In genomic region chrX:73053860-73054563, GRCm38 (mm10) we compare ENCODE assay signal across 8 mouse cellular contexts. TPM values are rescaled to one million over a fixed set of nuclear protein-coding genes. Genes with fewer than 3 reads are reported as not detected.
DNase-seq lines count a peak whose midpoint lies in the region; ATAC-seq and TF ChIP-seq lines count a peak whose summit lies in the region.

No protein-coding gene starts in this region.

- 15% methylated on average over 14 of the region's 14 CpGs for WGBS in hindbrain, embryonic 10.5 days
- WGBS in lung, embryonic 15.5 days, result 15% methylated on average over 14 of the region's 14 CpGs
- 10% methylated on average over 14 of the region's 14 CpGs for WGBS in thymus, adult 2 months

- 0 out of 2 replicates have a peak, but pooled peaks cover 3% of the 10 kb centered on the region for H3K4me1 ChIP-seq in hindbrain, embryonic 10.5 days (replicated peaks)
- no peaks in the 10 kb centered on the region for H3K4me1 ChIP-seq in lung, embryonic 15.5 days
- H3K4me1 ChIP-seq in thymus, adult 2 months (replicated peaks; ENCODE audit: control insufficient read depth, insufficient read depth, low read length), result no peaks in the 10 kb centered on the region

- no peaks in the 10 kb centered on the region for H3K9me3 ChIP-seq in hindbrain, embryonic 10.5 days
- no peaks in the 10 kb centered on the region for H3K9me3 ChIP-seq in lung, embryonic 15.5 days

- peak; percentile 85 for DNase-seq in MN1 (ENCODE audit: low spot score)
- peak; percentile 96 for DNase-seq in cerebellum, adult 9-10 months
- DNase-seq in frontal cortex, adult 2 months (ENCODE audit: extremely low spot score in 1 of 2, low spot score in 1 of 2), result peak; percentile 89 to 97
- DNase-seq in hindbrain, embryonic 10.5 days (ENCODE audit: low spot score), result peak; percentile 91
- peak; percentile 95 for DNase-seq in layer of hippocampus, adult 9-10 months (ENCODE audit: low spot score)
- DNase-seq in ovary, adult 18-20 months (ENCODE audit: low spot score), result peak; percentile 78
- DNase-seq in thymus, adult 2 months, result peak; percentile 86

- peak overlapping the region; percentile 59 for H3K27ac ChIP-seq in hindbrain, embryonic 10.5 days
- no peak overlapping the region for H3K27ac ChIP-seq in lung, embryonic 15.5 days
- H3K27ac ChIP-seq in thymus, adult 2 months (ENCODE audit: control insufficient read depth, insufficient read depth, low read length), result no peak overlapping the region

- TF ChIP-seq POLR2A in thymus, adult 2 months (IDR thresholded peaks at IDR 0.05; ENCODE audit: control insufficient read depth, extremely low read depth, insufficient read depth, low read length, poor library complexity), result no peak

- H3K4me2 ChIP-seq in lung, embryonic 15.5 days, result no peak overlapping the region; the same call in 1 of the 2 replicates

- H3K9ac ChIP-seq in lung, embryonic 15.5 days, result no peak overlapping the region

- no peaks in the 10 kb centered on the region for H3K36me3 ChIP-seq in hindbrain, embryonic 10.5 days
- no peaks in the 10 kb centered on the region for H3K36me3 ChIP-seq in lung, embryonic 15.5 days
- no peaks in the 10 kb centered on the region for H3K36me3 ChIP-seq in thymus, adult 2 months (ENCODE audit: control insufficient read depth, insufficient read depth, low read length)

- ATAC-seq in lung, embryonic 15.5 days (ENCODE audit: borderline replicate concordance, extremely low read depth, low FRiP score, low TSS enrichment), result peak; percentile 92

- 0 out of 2 replicates have a peak overlapping the region, but pooled peaks have one; percentile 9 for H3K4me3 ChIP-seq in hindbrain, embryonic 10.5 days
- H3K4me3 ChIP-seq in lung, embryonic 15.5 days, result no peak overlapping the region
- H3K4me3 ChIP-seq in thymus, adult 2 months (ENCODE audit: control insufficient read depth, insufficient read depth, low read length), result no peak overlapping the region

- H3K27me3 ChIP-seq in hindbrain, embryonic 10.5 days (ENCODE audit: insufficient read depth, poor library complexity, severe bottlenecking), result no peaks in the 10 kb centered on the region
- H3K27me3 ChIP-seq in lung, embryonic 15.5 days, result no peaks in the 10 kb centered on the region
- no peaks in the 10 kb centered on the region for H3K27me3 ChIP-seq in thymus, adult 2 months (ENCODE audit: control insufficient read depth, insufficient read depth, low read length)

- TF ChIP-seq CTCF in thymus, adult 2 months (IDR thresholded peaks at IDR 0.05; ENCODE audit: borderline replicate concordance, control insufficient read depth, extremely low read depth, insufficient read depth, low read length, poor library complexity), result peak; percentile 74; the same call in 1 of the 2 replicates

RNA-seq across cellular contexts. Expression of gene Pnma3, which starts 10.6 kb away (rescaled TPM):
- polyA plus RNA-seq in frontal cortex, adult 2 months (2012; rRNA removed), result 14.2 and 19.4 TPM in 2 replicates
- polyA plus RNA-seq in hindbrain, embryonic 10.5 days (2016; fragmentation: Nextera tagmentation; extraction: Ambion mirVana), result 0.25 and 0.51 TPM in 2 replicates
- polyA plus RNA-seq in lung, embryonic 15.5 days (2015; fragmentation: Nextera tagmentation; extraction: Ambion mirVana), result 0.17 and 0.18 TPM in 2 replicates
- not detected in 2 replicates for polyA plus RNA-seq in thymus, adult 2 months (2012; rRNA removed)

RNA-seq across cellular contexts. Expression of gene Pnma5, which starts 17.1 kb away (rescaled TPM):
- 0.25 and 0.30 TPM in 2 replicates for polyA plus RNA-seq in frontal cortex, adult 2 months (2012; rRNA removed)
- polyA plus RNA-seq in hindbrain, embryonic 10.5 days (2016; fragmentation: Nextera tagmentation; extraction: Ambion mirVana), result 0.09 and 0.11 TPM in 2 replicates
- polyA plus RNA-seq in lung, embryonic 15.5 days (2015; fragmentation: Nextera tagmentation; extraction: Ambion mirVana), result 0.08 TPM in 1 of 2 replicates, not detected in the other
- not detected in 2 replicates for polyA plus RNA-seq in thymus, adult 2 months (2012; rRNA removed)

RNA-seq across cellular contexts. Expression of gene Xlr4a, which starts 28.3 kb away (rescaled TPM):
- 0.18 and 0.99 TPM in 2 replicates for polyA plus RNA-seq in frontal cortex, adult 2 months (2012; rRNA removed)
- 1.5 TPM in 1 of 2 replicates, not detected in the other for polyA plus RNA-seq in hindbrain, embryonic 10.5 days (2016; fragmentation: Nextera tagmentation; extraction: Ambion mirVana)
- 0.87 and 2.5 TPM in 2 replicates for polyA plus RNA-seq in lung, embryonic 15.5 days (2015; fragmentation: Nextera tagmentation; extraction: Ambion mirVana)
- 4.0 and 7.7 TPM in 2 replicates for polyA plus RNA-seq in thymus, adult 2 months (2012; rRNA removed)

RNA-seq across cellular contexts. Expression of gene Xlr3a, which starts 42.9 kb away (rescaled TPM):
- polyA plus RNA-seq in frontal cortex, adult 2 months (2012; rRNA removed), result 1.6 and 2.1 TPM in 2 replicates
- polyA plus RNA-seq in hindbrain, embryonic 10.5 days (2016; fragmentation: Nextera tagmentation; extraction: Ambion mirVana), result 2.1 and 2.7 TPM in 2 replicates
- 2.2 and 4.1 TPM in 2 replicates for polyA plus RNA-seq in lung, embryonic 15.5 days (2015; fragmentation: Nextera tagmentation; extraction: Ambion mirVana)
- 0.97 TPM in 1 of 2 replicates, not detected in the other for polyA plus RNA-seq in thymus, adult 2 months (2012; rRNA removed)

Comparison
In these comparisons a context has a peak if more than half of its experiments do, and no peak if none do; other contexts are left out.
1. RNA of gene Pnma3, which starts 10.6 kb away (polyA plus RNA-seq): 14.2 to 19.4 TPM in frontal cortex, adult 2 months; 0.25 to 0.51 TPM in hindbrain, embryonic 10.5 days, 0.17 to 0.18 TPM in lung, embryonic 15.5 days and not detected in thymus, adult 2 months; every median in the first group is over 10 times any median in the second.
2. Peak in every context shown above with its lines, with median percentiles within 50 percentile points of each other: DNase-seq.